Mouse (Mus musculus) limb, embryonic 10.5 days (tissue): Measurements from ENCODE around the gene Lrr1. TPM values are rescaled to one million over a fixed set of nuclear protein-coding genes. Genes with fewer than 3 reads are reported as not detected.
A peak's percentile ranks its signal among the peaks of the same experiment; 100 is the strongest.
"Not testable (repeated sequence)": the region's sequence is repeated elsewhere in the genome, so short reads cannot be mapped to it uniquely, and the experiment has no call there.

Source experiments
- DNase-seq: peaks from one replicate; pipeline ENCODE4 v3.0.0-alpha.2; 2017; ENCODE audit warnings: low spot score
- H3K27ac ChIP-seq: fragments of 300-500 bp; sonication (generic); 2 replicates; pipeline ENCODE4 v1.5.1; 2016; ENCODE audit warnings: mild to moderate bottlenecking
- H3K27me3 ChIP-seq: fragments of 300-500 bp; sonication (generic); 2 replicates; pipeline ENCODE4 v1.6.1; 2016; ENCODE audit warnings: low read depth, mild to moderate bottlenecking; ENCODE audit not compliant: poor library complexity, severe bottlenecking
- H3K36me3 ChIP-seq: fragments of 300-500 bp; sonication (generic); 2 replicates; pipeline ENCODE4 v1.6.1; 2016; ENCODE audit warnings: mild to moderate bottlenecking, moderate library complexity
- H3K4me1 ChIP-seq: fragments of 300-500 bp; sonication (generic); 2 replicates; pipeline ENCODE4 v1.6.1; 2016
- H3K4me3 ChIP-seq: fragments of 300-500 bp; sonication (generic); 2 replicates; pipeline ENCODE4 v1.5.1; 2016; ENCODE audit warnings: mild to moderate bottlenecking, moderate library complexity
- H3K9me3 ChIP-seq: fragments of 300-500 bp; sonication (generic); replicated peaks from 2 replicates; pipeline ENCODE4 v1.6.1; 2016; ENCODE audit warnings: mild to moderate bottlenecking
- WGBS: fragments of 180-500 bp; shearing (Covaris S2); methylation state at CpG from one replicate; pipeline ENCODE4 v1.1.7; 2016; 5-methylcytosine and 5-hydroxymethylcytosine counted together
- polyA plus RNA-seq: library from polyadenylated mRNA; unstranded; fragments of >200 nt; fragmentation: Nextera tagmentation; extraction: Ambion mirVana; gene quantifications from 2 replicates; pipeline ENCODE4 v1.2.1, GENCODE M21; 2016

Gene Lrr1
- polyA plus RNA-seq, 1 experiment from 2014 or later, result 30.6 TPM

DNA sequence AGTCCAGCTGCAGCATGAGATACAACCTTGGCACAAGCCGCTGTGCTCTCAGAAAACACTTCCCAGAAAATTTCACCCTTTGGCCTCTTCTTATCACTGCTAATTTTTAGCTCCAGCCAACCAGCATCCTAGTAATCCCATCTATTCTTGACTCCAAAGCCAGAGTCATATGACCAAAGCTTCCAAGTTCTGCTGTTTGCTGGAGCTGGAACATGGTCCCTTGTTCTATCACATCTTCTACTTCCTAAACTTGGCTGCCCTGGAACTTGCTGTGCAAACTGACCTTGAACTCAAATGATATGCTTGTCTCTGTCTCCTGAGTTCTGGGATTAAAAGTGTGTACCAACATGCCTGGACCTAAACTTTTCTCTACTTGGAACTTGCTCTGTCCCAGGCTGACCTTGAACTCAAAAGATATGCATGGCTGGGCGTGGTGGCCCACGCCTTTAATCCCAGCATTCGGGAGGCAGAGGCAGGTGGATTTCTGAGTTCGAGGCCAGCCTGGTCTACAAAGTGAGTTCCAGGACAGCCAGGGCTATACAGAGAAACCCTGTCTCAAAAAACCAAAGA, 21.4 kb upstream of the Lrr1 start:
- Histone ChIP-seq H3K27ac (no peak overlapping the region), H3K9me3 (no peaks in the 10 kb centered on the region), H3K36me3 (no peaks in the 10 kb centered on the region), H3K27me3 (no peaks in the 10 kb centered on the region), H3K4me3 (no peak overlapping the region), H3K4me1 (no peaks in the 10 kb centered on the region)
- WGBS, result 94% methylated on average over 5 of the region's 5 CpGs
- no peak for DNase-seq

DNA sequence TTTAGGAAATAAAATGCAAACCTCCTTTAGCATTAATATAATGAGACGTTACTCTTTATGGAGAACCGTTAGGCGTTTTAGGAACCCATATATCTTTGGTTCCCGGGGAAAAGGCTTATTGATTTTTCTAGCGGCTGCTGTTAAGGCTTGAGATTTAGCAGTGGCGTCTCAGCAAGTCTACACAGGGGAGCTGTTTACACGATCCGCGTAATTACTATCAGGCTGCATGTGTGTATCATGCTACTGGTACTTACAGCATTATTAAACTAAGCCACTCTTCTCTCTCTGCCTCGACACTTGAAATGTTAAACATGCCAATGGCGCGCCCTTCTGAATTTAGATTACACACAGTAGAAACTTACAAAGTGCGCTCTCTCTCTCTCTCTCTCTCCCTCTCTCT, 18.6 kb upstream of the Lrr1 start:
- Histone ChIP-seq H3K9me3 (no peaks in the 10 kb centered on the region), H3K27me3 (no peaks in the 10 kb centered on the region), H3K36me3 (no peaks in the 10 kb centered on the region), H3K27ac (no peak overlapping the region), H3K4me1 (no peaks in the 10 kb centered on the region), H3K4me3 (no peak overlapping the region)
- WGBS, result 87% methylated on average over 13 of the region's 13 CpGs
- no peak for DNase-seq

DNA sequence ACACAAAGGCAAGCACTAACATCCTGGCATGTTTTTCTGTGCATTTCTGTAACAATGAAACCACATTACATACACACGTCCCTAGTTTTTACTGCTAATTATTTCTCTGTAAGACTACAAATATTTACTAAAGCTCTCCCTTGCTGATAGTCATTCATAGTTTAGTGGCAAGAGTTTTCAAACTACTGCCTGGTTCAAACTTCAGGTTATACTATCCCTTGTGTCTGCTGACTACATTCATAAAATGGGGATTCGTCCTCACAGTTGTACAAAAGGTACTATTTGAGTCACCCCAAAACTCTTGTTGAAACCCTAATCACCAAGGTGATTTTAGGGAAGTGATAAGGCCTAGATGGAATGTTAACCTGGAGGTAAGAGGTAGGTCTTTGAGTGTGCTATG, 12.7 kb upstream of the Lrr1 start:
- WGBS, result 82% methylated on average over 2 of the region's 2 CpGs
- no peak for DNase-seq
- Histone ChIP-seq H3K27me3 (no peaks in the 10 kb centered on the region), H3K27ac (no peak overlapping the region), H3K9me3 (no peaks in the 10 kb centered on the region), H3K4me3 (no peak overlapping the region), H3K36me3 (peaks cover 27% of the 10 kb centered on the region), H3K4me1 (0 out of 2 replicates have a peak, but pooled peaks cover 3% of the 10 kb centered on the region)

DNA sequence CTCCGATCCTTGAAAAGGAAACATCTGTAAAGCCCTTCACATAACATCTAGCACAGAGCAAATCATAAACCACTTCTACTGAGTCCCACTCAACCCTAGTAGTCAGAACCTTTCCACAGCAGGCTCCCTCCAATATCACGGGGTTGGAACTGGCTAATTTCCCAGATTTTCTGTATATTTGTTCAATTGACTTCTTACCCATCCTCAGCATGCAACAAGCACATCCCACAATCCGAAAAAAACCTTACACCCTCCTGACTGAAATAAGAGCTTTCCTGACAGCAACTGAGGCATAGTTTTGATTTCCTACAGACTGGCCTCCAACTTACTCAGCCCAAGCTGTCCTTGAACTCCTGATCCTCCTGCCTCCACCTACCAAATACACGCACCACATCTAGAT, 12.2 kb upstream of the Lrr1 start:
- no peak for DNase-seq
- 87% methylated on average over 4 of the region's 4 CpGs for WGBS
- H3K9me3 ChIP-seq, result no peaks in the 10 kb centered on the region
- H3K4me3 ChIP-seq, result no peak overlapping the region
- H3K4me1 ChIP-seq, result 0 out of 2 replicates have a peak, but pooled peaks cover 3% of the 10 kb centered on the region
- peaks cover 27% of the 10 kb centered on the region for H3K36me3 ChIP-seq
- H3K27me3 ChIP-seq, result no peaks in the 10 kb centered on the region
- no peak overlapping the region for H3K27ac ChIP-seq

DNA sequence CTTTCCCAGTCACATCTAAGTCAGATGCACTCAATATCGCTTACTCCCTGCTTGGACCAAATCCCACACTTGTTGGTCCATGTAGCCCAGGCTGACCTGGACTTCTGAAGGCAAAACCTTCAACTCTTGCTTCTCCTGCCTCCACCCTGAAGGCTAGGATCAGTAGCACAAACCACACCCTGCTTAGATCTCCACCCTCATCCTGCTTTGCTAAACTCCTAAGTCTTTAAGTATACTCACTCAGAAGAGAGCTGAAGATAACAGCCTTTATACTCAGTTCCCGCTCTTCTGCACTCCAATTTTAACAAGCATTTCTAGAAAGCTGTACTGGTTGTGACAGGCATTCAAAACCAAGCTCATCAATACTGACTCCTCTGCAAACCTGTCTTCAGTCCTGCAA, 11.5 kb upstream of the Lrr1 start:
- no peak for DNase-seq
- no peak overlapping the region for H3K4me3 ChIP-seq
- 94% methylated on average over 2 of the region's 2 CpGs for WGBS
- 0 out of 2 replicates have a peak, but pooled peaks cover 3% of the 10 kb centered on the region for H3K4me1 ChIP-seq
- no peaks in the 10 kb centered on the region for H3K27me3 ChIP-seq
- H3K9me3 ChIP-seq, result no peaks in the 10 kb centered on the region
- peaks cover 27% of the 10 kb centered on the region for H3K36me3 ChIP-seq
- no peak overlapping the region for H3K27ac ChIP-seq

DNA sequence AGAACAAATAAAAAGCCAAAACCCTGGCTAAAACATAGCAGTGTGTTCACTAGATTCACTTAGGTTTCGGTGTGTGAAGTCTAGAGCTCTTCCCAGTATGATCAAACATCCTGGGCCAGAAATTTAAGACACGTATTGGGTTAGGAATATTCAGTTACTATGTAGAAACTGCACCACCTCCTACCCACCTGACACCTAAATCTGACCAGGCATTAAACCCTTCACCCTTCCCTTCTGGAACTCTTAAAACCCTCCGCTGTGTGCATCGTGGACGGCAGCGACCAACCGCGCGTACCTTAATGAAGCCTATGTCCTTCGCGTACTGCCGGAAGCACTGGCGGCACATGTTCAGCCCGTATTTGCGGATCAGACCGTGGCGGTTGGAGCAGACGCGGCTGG, 10.2 kb upstream of the Lrr1 start:
- WGBS, result under 1% methylated on average over 19 of the region's 19 CpGs

DNA sequence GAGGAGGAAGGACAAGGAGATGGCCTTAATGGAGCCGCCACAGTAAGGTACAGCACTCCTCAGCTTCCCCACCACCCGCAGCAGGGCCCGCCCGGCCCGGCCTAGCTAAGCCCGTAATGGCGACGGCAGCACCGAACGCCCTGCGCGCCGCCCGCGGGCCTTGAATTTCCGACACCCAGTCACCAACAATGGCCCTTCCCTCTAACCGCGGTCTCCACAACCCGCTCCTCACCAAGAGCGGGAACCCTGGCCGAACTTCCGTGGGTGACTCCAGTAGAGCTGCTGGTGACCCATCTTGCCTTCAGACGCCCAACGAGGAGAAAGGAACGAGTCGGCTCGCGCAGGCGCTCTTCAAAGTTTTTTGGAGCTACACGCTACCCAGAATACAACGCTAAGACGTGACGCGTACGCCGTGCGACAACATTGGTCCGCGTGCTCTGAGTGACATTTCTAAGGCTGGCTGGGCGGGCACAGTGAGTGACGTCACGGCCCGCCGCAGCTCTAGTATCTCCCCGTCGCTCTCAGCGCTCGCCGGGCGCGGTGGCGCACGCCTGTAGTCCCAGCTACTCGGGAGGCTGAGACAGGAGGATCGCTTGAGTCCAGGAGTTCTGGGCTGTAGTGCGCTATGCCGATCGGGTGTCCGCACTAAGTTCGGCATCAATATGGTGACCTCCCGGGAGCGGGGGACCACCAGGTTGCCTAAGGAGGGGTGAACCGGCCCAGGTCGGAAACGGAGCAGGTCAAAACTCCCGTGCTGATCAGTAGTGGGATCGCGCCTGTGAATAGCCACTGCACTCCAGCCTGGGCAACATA, 9.6 kb upstream of the Lrr1 start, which contains the start of gene Rps29:
TSS of gene Rps29 (minus strand) at position 422 of the 813 bp plus-strand sequence.
- under 1% methylated on average over 61 of the region's 68 CpGs for WGBS
- H3K27me3 ChIP-seq, H3K4me1 ChIP-seq, H3K9me3 ChIP-seq: not testable (repeated sequence)
- Histone ChIP-seq H3K36me3 (peaks cover 27% of the 10 kb centered on the region), H3K27ac (peak within 1 kb of the TSS; percentile 97), H3K4me3 (peak within 1 kb of the TSS; percentile 81)
- peak; percentile 99 for DNase-seq

More for the DNA sequence above, 10.2 kb upstream of the Lrr1 start:
- Histone ChIP-seq H3K9me3 (no peaks in the 10 kb centered on the region), H3K27ac (peak overlapping the region; percentile 97), H3K4me1 (0 out of 2 replicates have a peak, but pooled peaks cover 3% of the 10 kb centered on the region), H3K36me3 (peaks cover 27% of the 10 kb centered on the region), H3K27me3 (no peaks in the 10 kb centered on the region), H3K4me3 (peak overlapping the region; percentile 81)
- DNase-seq, result no peak

DNA sequence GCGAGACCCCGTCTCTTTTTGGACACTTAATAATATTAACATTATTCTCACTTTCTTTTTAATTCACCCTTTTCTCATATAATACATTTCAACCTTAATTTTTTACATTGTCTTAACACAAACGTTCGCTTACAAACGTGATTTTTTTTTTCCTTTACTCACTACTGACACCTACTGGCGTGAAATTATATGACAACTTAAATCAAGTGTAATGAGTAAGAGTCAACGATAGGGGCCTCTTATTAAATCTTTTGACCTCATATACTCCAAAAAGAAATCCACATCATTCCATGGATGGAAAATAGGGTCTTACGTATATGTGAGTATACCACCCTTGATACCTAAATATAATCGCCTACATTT, 9.1 kb upstream of the Lrr1 start:
- Histone ChIP-seq H3K4me3 (peak overlapping the region; percentile 81; the same call in 1 of the 2 replicates), H3K36me3 (peaks cover 27% of the 10 kb centered on the region), H3K4me1 (0 out of 2 replicates have a peak, but pooled peaks cover 3% of the 10 kb centered on the region), H3K27me3 (no peaks in the 10 kb centered on the region), H3K9me3 (no peaks in the 10 kb centered on the region), H3K27ac (no peak overlapping the region)
- no peak for DNase-seq
- 8% methylated on average over 9 of the region's 9 CpGs for WGBS

DNA sequence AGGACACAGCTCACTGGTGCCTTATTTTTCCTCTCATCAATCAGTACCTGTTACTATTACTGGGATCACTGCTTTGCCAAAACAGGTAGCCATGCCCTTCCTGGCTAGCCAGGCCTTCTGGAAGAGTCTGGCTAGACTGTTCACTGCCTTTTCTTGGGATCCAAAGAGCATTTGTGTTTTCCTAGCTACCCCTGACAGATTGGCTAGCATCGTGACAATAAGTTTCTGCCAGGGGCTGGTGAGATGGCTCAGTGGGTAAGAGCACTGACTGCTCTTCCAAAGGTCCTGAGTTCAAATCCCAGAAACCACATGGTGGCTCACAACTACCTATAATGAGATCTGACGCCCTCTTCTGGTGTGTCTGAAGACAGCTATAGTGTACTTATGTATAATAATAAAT, 7.9 kb upstream of the Lrr1 start:
- H3K9me3 ChIP-seq, H3K4me1 ChIP-seq, DNase-seq, H3K27me3 ChIP-seq, H3K27ac ChIP-seq, H3K4me3 ChIP-seq: not testable (repeated sequence)
- 83% methylated on average over 2 of the region's 2 CpGs for WGBS
- H3K36me3 ChIP-seq, result peaks cover 22% of the 10 kb centered on the region

DNA sequence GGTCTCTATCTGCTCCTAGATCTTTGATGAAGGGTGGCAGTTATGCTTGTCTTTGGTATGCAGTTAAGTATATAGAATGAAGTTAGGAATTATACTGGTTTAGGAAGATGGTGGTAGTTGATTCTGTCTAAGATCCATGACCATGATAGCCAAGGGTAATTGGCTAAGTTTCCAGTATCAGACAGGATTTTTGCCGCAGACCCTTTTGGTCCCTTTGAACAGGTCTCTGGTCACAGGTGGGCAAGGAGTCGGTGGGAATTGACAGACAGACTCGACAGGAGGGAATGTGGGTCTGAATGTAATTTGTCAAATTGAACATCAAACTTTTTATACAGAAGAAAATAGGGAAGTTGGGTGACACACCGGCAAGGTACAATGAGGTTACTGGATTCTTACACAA, 5.0 kb upstream of the Lrr1 start:
- H3K27ac ChIP-seq, DNase-seq, H3K27me3 ChIP-seq, H3K4me1 ChIP-seq, H3K36me3 ChIP-seq, H3K4me3 ChIP-seq, H3K9me3 ChIP-seq: not testable (repeated sequence)
- WGBS, result 89% methylated on average over 4 of the region's 4 CpGs

DNA sequence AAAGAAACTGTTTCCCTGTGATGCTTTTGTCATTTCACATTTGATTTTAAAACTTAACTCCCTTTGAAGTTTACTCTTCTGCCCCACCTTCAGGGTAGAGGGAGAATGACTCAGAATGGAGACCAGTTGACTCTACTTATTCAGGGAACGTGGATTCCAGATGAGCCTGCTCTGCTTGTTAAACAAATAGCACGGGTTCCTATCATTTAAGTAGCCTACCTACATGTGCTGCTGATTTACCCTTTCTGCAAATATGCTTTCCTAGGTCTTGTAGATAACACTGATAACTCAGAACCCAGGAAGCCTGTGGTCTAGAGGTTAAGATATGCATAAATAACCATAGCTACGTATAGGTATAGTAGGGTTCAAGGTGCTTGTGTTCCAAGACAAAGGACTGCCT, 3.7 kb upstream of the Lrr1 start:
- no peak overlapping the region for H3K4me3 ChIP-seq

DNA sequence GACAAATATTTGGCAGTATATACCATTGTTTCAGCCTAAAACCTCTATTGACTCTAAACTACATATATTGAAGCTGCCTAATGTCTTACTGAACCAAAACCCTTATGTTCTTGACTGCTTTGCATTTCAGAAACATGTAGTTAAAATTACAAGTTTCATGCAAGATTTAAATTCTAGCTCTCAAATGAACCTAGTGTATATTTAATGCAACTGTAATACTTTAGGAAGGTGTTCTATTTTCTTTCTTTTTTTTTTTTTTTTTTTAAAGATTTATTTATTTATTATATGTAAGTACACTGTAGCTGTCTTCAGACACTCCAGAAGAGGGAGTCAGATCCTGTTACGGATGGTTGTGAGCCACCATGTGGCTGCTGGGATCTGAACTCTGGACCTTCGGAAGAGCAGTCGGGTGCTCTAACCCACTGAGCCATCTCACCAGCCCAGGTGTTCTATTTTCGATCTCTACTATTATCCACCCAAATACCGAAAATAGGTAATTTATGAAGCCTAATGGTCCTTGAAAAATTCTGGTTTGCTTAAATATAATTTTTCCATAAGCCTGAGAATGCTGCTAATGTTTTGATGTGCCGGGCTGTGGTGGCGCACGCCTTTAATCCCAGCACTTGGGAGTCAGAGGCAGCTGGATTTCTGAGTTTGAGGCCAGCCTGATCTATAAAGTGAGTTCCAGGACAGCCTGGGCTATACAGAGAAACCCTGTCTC, 1.6 kb upstream of the Lrr1 start:
- not testable (repeated sequence) for H3K4me3 ChIP-seq, H3K36me3 ChIP-seq, H3K27me3 ChIP-seq, H3K9me3 ChIP-seq, DNase-seq, H3K27ac ChIP-seq, H3K4me1 ChIP-seq
- WGBS, result 72% methylated on average over 8 of the region's 8 CpGs

More for the DNA sequence above, 3.7 kb upstream of the Lrr1 start:
- no peak for DNase-seq
- WGBS, result 58% methylated on average over 3 of the region's 3 CpGs
- H3K27me3 ChIP-seq, result no peaks in the 10 kb centered on the region
- peaks cover 7% of the 10 kb centered on the region for H3K4me1 ChIP-seq
- no peaks in the 10 kb centered on the region for H3K36me3 ChIP-seq
- no peak overlapping the region for H3K27ac ChIP-seq
- H3K9me3 ChIP-seq, result no peaks in the 10 kb centered on the region
